Mouse (Mus musculus) neural tube, embryonic 15.5 days (tissue): ENCODE measurements around the gene Tmem190. TPM values are rescaled to one million over a fixed set of nuclear protein-coding genes. Genes with fewer than 3 reads are reported as not detected.
"Not testable (repeated sequence)": the region's sequence is repeated elsewhere in the genome, so short reads cannot be mapped to it uniquely, and the experiment has no call there.

Source experiments
- ATAC-seq: fragments of 200-750 bp; cut with Nextera tagmentation; 2 replicates; pipeline ENCODE4 v1.8.0; 2017; ENCODE audit warnings: mild to moderate bottlenecking, moderate TSS enrichment, moderate library complexity; ENCODE audit not compliant: low FRiP score
- H3K27ac ChIP-seq: fragments of 300-500 bp; sonication (generic); replicated peaks from 2 replicates; pipeline ENCODE4 v1.5.1; 2015; ENCODE audit warnings: mild to moderate bottlenecking, inconsistent platforms
- H3K27me3 ChIP-seq: fragments of 300-500 bp; sonication (generic); replicated peaks from 2 replicates; pipeline ENCODE4 v1.6.1; 2015; ENCODE audit warnings: inconsistent platforms
- H3K36me3 ChIP-seq: fragments of 300-500 bp; sonication (generic); 2 replicates; pipeline ENCODE4 v1.6.1; 2015; ENCODE audit warnings: inconsistent platforms
- H3K4me1 ChIP-seq: fragments of 300-500 bp; sonication (generic); 2 replicates; pipeline ENCODE4 v1.6.1; 2015; ENCODE audit warnings: inconsistent platforms
- H3K4me2 ChIP-seq: fragments of 300-500 bp; sonication (generic); 2 replicates; pipeline ENCODE4 v1.6.1; 2015; ENCODE audit warnings: inconsistent platforms, mild to moderate bottlenecking, moderate library complexity
- H3K4me3 ChIP-seq: fragments of 300-500 bp; sonication (generic); replicated peaks from 2 replicates; pipeline ENCODE4 v1.5.1; 2015; ENCODE audit warnings: mild to moderate bottlenecking, inconsistent platforms
- H3K9ac ChIP-seq: fragments of 300-500 bp; sonication (generic); replicated peaks from 2 replicates; pipeline ENCODE4 v1.6.1; 2015; ENCODE audit warnings: mild to moderate bottlenecking, inconsistent platforms
- H3K9me3 ChIP-seq: fragments of 300-500 bp; sonication (generic); replicated peaks from 2 replicates; pipeline ENCODE4 v1.6.1; 2016; ENCODE audit warnings: inconsistent platforms
- WGBS: fragments of 180-500 bp; shearing (Covaris S2); methylation state at CpG from one replicate; pipeline ENCODE4 v1.1.7; 2015; ENCODE audit warnings: mixed read lengths; 5-methylcytosine and 5-hydroxymethylcytosine counted together
- polyA plus RNA-seq: library from polyadenylated mRNA; unstranded; fragments of >200 nt; fragmentation: Nextera tagmentation; extraction: Ambion mirVana; gene quantifications from 2 replicates; pipeline ENCODE4 v1.2.1, GENCODE M21; 2015

The Tmem190 gene
- polyA plus RNA-seq, 1 experiment from 2014 or later: not detected

DNA sequence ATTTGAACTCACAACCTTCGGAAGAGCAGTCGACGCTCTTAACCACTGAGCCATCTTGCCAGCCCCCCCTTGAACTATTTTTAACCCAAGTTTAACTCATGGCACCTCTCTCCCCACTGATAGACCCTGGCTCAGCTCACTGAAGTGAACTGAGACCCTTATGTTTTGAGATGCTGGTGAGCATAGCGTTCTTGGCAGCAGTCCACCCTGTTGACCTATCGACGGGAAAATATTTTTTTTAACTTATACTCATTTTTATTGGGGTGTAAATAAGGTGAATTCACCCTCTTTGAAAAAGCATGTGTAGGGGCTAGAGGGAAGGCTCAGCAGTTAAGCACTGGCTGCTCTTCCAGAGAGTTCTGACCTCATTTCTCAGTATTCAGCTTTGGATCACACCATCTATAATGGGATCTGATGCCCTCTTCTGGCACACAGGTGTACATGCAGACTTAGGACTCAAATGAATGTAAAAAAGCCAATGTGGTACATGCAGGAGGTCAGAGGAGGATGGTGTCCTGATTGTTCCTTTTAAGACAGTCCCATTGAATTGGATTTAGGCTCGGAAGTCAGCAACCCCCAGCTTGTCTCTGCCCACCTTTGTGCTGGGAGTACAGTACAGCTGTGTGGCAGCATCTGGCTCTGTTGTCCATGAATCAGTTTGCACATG is 13.2 kb downstream of the Tmem190 start:
- no peaks in the 10 kb centered on the region for H3K27me3 ChIP-seq
- H3K9me3 ChIP-seq: no peaks in the 10 kb centered on the region
- no peak overlapping the region for H3K4me3 ChIP-seq
- H3K36me3 ChIP-seq: peaks cover 41% of the 10 kb centered on the region
- 64% methylated on average over 7 of the region's 7 CpGs for WGBS
- no peak overlapping the region for H3K4me2 ChIP-seq
- peaks cover 14% of the 10 kb centered on the region for H3K4me1 ChIP-seq
- peak overlapping the region; percentile 46; the same call in 1 of the 2 replicates for H3K27ac ChIP-seq
- no peak for ATAC-seq
- H3K9ac ChIP-seq: no peak overlapping the region

- Histone ChIP-seq H3K9me3 (no peaks in the 10 kb centered on the region), H3K9ac (no peak overlapping the region), H3K27me3 (no peaks in the 10 kb centered on the region), H3K4me1 (no peaks in the 10 kb centered on the region), H3K4me2 (no peak overlapping the region), H3K4me3 (no peak overlapping the region), H3K27ac (no peak overlapping the region), H3K36me3 (peaks cover 32% of the 10 kb centered on the region)
- ATAC-seq: no peak
These were observed 19.5 kb downstream of the Tmem190 start for GRCm38 (mm10) chr7:4802247-4802646.

DNA sequence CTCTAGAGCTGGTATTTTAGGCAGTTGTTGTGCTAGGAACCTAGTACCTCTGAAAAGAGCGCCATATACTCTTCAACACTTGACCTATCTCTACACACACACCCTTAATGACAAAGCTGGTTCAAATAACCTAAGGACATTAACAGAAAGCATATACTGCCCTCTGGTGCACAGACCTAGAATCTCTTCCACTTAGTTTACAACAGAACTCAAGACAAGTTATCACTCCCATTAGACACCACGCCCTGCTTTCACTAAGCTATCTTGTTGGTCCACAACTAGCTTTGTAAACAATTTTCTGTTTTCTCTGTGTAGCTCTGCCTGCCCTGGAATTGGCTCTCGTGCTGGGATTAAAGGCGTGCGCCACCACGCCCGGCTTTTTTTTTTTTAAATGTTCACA is 24.0 kb downstream of the Tmem190 start:
- WGBS: 93% methylated on average over 7 of the region's 7 CpGs

DNA sequence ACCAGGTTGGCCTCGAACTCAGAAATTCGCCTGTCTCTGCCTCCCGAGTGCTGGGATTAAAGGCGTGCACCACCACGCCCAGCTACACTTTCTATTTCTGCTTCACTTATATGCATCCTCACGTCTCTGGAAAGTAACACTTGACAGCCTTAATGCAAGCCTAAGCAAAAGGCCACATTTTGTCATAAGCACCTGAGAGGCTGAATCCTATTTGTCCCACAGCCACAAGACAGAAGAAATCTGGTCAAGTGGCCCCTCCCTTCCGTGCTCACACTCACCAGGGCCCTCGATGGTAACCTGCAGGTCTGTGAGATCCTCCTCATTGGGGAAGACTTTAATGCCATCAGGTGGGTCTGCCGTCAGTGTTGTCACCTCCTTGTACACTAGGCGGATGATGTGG is 28.4 kb downstream of the Tmem190 start:
- peaks cover 29% of the 10 kb centered on the region for H3K4me1 ChIP-seq
- 37% methylated on average over 10 of the region's 10 CpGs for WGBS
- not testable (repeated sequence) for H3K9me3 ChIP-seq, ATAC-seq, H3K27me3 ChIP-seq, H3K27ac ChIP-seq
- peak overlapping the region; percentile 70 for H3K4me2 ChIP-seq
- H3K4me3 ChIP-seq: peak overlapping the region; percentile 71
- H3K9ac ChIP-seq: peak overlapping the region; percentile 83
- peaks cover 29% of the 10 kb centered on the region for H3K36me3 ChIP-seq

More for the DNA sequence above, 24.0 kb downstream of the Tmem190 start:
- Histone ChIP-seq H3K4me2 (no peak overlapping the region), H3K27ac (no peak overlapping the region), H3K36me3 (peaks cover 46% of the 10 kb centered on the region), H3K4me3 (no peak overlapping the region), H3K4me1 (peaks cover 22% of the 10 kb centered on the region), H3K9ac (no peak overlapping the region), H3K27me3 (no peaks in the 10 kb centered on the region), H3K9me3 (no peaks in the 10 kb centered on the region)
- 0 out of 2 replicates have a peak, but pooled peaks have one; percentile 32 for ATAC-seq

DNA sequence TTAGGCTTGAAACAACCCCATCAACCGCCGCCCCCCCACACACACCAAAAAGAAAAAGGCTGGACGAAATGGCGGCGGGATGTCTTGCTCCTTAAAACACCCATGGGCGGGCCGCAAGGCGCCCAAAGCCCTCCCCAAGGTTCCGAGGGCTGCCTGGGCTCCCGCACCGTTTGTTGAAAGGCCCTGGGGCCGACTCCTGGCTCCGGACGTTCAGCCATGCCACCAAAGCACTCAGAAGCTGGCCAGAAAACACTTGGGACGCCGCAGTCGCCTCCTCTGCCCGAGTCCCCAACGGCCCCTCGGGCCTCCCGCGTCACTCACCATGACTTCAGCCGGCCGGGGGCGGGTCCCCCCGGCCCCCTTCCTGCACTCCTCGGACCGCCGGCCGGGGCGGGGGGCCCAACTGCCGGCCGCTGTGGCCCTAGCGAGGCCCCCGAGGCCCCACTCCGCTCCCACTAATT is 29.1 kb downstream of the Tmem190 start:
- Histone ChIP-seq H3K27ac (peak overlapping the region; percentile 99), H3K4me1 (peaks cover 29% of the 10 kb centered on the region), H3K9ac (peak overlapping the region; percentile 83), H3K9me3 (no peaks in the 10 kb centered on the region), H3K4me2 (peak overlapping the region; percentile 70), H3K4me3 (peak overlapping the region; percentile 71), H3K27me3 (no peaks in the 10 kb centered on the region), H3K36me3 (peaks cover 27% of the 10 kb centered on the region)
- ATAC-seq: 0 out of 2 replicates have a peak, but pooled peaks have one; percentile 0
- 0% methylated on average over 28 of the region's 36 CpGs for WGBS

DNA sequence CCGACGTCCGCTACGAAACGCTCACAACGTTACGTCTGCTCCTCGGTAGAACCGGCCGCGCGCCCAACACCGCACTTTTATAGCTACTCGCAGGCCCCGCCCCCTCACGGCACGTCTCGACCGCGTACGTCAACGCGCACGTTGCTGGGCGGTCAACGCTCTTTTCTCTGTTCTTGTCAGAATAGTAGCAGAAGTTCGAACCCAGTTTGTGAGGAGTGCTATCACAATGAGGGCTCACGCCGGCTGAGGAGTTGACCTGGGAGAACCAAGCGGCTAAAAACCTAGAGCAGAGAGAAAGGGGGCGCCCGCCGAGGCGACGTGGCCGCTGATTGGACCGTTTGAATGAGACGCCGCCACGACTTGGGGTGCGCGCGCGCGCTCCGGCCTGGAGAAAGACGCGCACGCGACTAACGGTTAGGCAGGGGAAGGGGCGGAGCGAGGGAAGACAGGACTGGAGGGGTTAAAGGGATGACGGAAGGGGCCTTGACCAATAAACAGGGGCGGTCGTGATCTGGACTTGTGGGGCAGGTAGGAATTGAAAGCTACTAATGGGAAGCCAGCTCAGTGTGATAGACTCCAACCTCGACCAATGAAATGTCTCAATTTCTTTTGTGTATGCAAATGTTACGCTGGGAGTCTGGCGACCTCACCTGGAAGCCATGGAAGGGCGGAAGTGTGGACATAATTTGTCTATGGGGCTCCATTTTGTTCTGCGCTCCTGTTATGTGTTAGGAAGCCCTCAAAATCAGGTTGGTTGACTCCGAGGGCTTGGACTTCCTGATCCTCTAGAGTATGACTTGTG is 29.8 kb downstream of the Tmem190 start, which contains the start of gene Ube2s:
Gene Ube2s, minus strand, starts transcription at position 288 of the 802 bp plus-strand sequence.
- H3K27ac ChIP-seq: peak within 1 kb of the TSS; percentile 99
- peak within 1 kb of the TSS; percentile 83 for H3K9ac ChIP-seq
- peak within 1 kb of the TSS; percentile 71 for H3K4me3 ChIP-seq
- H3K4me2 ChIP-seq: peak within 1 kb of the TSS; percentile 70
- no peaks in the 10 kb centered on the region for H3K27me3 ChIP-seq
- H3K9me3 ChIP-seq: no peaks in the 10 kb centered on the region
- peaks cover 29% of the 10 kb centered on the region for H3K4me1 ChIP-seq
- peak; percentile 99 for ATAC-seq
- WGBS: under 1% methylated on average over 62 of the region's 62 CpGs
- H3K36me3 ChIP-seq: peaks cover 21% of the 10 kb centered on the region

- WGBS: 30% methylated on average over 8 of the region's 8 CpGs
- peaks cover 29% of the 10 kb centered on the region for H3K4me1 ChIP-seq
These were observed 30.5 kb downstream of the Tmem190 start for GRCm38 (mm10) chr7:4813105-4813791.

GRCm38 (mm10) chr7:4816559-4816958 is 33.8 kb downstream of the Tmem190 start:
- Histone ChIP-seq H3K9ac (no peak overlapping the region), H3K9me3 (no peaks in the 10 kb centered on the region), H3K4me1 (peaks cover 7% of the 10 kb centered on the region), H3K4me3 (no peak overlapping the region), H3K36me3 (no peaks in the 10 kb centered on the region), H3K27me3 (no peaks in the 10 kb centered on the region), H3K27ac (no peak overlapping the region), H3K4me2 (no peak overlapping the region)
- no peak for ATAC-seq

More at GRCm38 (mm10) chr7:4813105-4813791, 30.5 kb downstream of the Tmem190 start:
- no peak for ATAC-seq
- H3K27me3 ChIP-seq: no peaks in the 10 kb centered on the region
- peak overlapping the region; percentile 24 for H3K9ac ChIP-seq
- H3K36me3 ChIP-seq: peaks cover 17% of the 10 kb centered on the region
- peak overlapping the region; percentile 71 for H3K4me3 ChIP-seq
- peak overlapping the region; percentile 70 for H3K4me2 ChIP-seq
- H3K9me3 ChIP-seq: no peaks in the 10 kb centered on the region
- H3K27ac ChIP-seq: peak overlapping the region; percentile 99

- H3K27ac ChIP-seq, H3K36me3 ChIP-seq, H3K9me3 ChIP-seq, H3K4me1 ChIP-seq, H3K27me3 ChIP-seq, ATAC-seq, H3K4me3 ChIP-seq, H3K4me2 ChIP-seq, H3K9ac ChIP-seq: not testable (repeated sequence)
- 97% methylated on average over 7 of the region's 7 CpGs for WGBS
These were observed 38.2 kb downstream of the Tmem190 start for GRCm38 (mm10) chr7:4820925-4821324.

DNA sequence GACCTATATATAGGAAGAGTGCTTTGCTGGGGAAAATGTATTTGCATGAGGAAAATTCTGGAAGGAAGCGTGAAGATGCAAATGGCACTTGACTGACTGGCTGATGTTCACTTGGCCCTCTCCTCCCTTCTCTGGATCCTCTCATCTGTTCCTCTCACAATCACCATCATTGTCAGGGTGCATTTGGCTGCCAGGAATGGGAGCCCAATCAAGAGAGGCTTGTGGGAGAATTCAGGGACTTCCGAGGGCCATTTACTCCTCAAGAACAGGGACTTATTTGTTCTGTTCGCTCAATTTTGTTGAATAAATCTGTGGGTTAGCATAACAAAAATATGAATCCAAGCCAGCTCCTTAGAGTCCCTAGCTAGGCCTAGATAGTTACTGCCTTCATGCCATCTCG is 39.0 kb downstream of the Tmem190 start:
- ATAC-seq: no peak
- Histone ChIP-seq H3K27ac (no peak overlapping the region), H3K4me3 (no peak overlapping the region), H3K9ac (no peak overlapping the region), H3K36me3 (peaks cover 3% of the 10 kb centered on the region; the same call in 1 of the 2 replicates), H3K9me3 (no peaks in the 10 kb centered on the region), H3K4me1 (no peaks in the 10 kb centered on the region), H3K4me2 (no peak overlapping the region), H3K27me3 (no peaks in the 10 kb centered on the region)
- WGBS: 84% methylated on average over 4 of the region's 4 CpGs

GRCm38 (mm10) chr7:4822162-4822907 is 39.6 kb downstream of the Tmem190 start:
- Histone ChIP-seq H3K9ac (no peak overlapping the region), H3K27me3 (no peaks in the 10 kb centered on the region), H3K27ac (no peak overlapping the region), H3K4me2 (no peak overlapping the region), H3K4me3 (no peak overlapping the region), H3K9me3 (no peaks in the 10 kb centered on the region), H3K4me1 (no peaks in the 10 kb centered on the region), H3K36me3 (peaks cover 9% of the 10 kb centered on the region; the same call in 1 of the 2 replicates)
- no peak for ATAC-seq
- 80% methylated on average over 6 of the region's 6 CpGs for WGBS
